Mouse (Mus musculus) cerebellum, postnatal 14 days (tissue): ENCODE measurements around the gene Suz12.

Experiments used
- DNase-seq, 2 experiments: peaks; one replicate each; pipeline ENCODE4 v3.0.0; 2021; ENCODE audit warnings: mixed read lengths in 2 of 2

The Suz12 gene

DNA sequence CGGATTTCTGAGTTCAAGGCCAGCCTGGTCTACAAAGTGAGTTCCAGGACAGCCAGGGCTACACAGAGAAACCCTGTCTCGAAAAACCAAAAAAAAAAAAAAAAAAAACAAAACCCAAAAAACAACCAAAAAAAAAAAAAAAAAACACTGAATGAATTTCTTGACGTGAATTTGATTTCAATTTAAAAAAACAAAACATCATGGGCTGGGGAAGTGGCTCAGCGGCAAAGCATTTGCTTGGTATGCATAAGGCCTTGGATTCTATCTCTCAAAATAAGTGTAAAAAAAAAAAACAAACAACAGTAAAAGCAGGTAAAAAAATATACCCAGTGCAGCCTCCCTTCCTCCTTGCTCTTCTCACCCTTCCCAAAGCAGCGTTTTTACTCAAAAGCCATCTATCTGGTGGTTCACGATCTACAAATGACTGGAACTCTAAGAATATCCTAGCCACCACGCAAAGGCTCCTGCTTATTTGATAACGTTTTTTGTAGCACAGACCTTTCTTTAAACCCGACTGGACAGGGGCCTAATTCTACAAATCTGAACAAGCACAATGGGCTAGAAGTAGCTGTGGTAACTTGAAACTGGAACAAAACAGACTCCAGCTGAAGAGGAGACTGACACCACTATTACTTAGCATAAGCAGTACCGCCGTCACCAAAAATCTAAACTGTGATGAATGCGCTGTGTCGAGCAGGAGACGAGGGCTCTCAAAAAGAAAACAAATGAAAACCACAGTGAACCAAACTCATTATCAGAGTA, 85.1 kb downstream of the Suz12 start:
- DNase-seq: no peak

DNA sequence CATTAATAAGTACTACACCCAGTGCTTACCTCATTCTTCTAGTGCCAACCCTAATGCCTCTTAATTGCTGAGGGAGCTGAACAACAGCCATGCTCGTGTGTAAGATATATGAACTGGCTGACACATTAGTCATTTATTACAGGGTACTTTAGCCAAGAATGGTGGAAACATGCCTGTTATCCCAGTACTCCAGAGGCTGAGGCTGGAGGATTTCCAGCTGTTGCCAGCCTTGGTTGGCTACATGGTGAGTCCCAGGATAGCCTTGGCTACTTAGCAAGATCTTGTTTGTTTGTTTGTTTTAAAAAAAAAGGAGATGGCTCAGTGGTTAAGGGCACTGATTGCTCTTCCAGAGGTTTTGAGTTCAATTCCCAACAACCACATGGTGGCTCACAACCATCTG, 85.9 kb downstream of the Suz12 start:
- no peak for DNase-seq

DNA sequence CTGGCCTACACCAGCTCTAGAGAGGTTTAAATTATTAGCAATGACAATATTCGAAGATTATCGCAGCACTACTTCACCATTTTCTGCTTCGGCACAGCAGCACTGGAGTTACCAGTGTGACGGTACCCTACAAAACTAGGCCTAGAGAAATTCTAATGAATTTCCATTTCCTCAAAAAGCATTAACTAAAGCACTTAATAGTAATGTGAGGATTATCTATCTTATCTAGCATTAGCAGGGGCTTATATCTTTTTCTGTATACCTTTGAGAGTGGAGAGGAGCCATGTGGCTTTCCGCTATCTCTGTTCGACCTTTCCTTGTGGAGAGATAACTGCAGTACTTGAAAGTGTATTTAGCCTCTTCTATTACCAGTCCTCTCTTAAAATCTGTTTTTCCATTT, 86.8 kb downstream of the Suz12 start:
- DNase-seq: no peak

DNA sequence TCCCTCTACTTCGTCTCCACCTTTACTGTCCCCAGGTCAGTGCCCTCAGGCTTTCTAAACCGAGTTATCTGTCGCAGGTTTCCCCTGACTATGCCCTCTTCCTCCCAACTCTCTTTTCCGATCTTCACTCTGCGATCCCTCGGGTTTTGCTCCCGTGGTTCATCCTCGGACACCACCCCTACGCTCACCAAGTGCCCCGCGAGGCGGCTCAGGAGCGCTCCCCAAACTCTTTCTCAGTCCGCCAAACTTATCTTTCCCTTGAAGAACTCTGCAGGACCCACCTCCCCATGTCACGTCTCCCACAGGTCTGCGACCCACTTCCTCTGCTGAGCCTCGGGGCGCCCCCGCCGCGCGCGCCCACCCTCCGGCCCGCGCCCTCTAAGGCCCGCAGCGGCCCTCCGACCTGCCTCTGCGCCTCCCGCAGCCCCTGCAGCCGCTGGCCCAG, 87.5 kb downstream of the Suz12 start:
- no peak for DNase-seq

DNA sequence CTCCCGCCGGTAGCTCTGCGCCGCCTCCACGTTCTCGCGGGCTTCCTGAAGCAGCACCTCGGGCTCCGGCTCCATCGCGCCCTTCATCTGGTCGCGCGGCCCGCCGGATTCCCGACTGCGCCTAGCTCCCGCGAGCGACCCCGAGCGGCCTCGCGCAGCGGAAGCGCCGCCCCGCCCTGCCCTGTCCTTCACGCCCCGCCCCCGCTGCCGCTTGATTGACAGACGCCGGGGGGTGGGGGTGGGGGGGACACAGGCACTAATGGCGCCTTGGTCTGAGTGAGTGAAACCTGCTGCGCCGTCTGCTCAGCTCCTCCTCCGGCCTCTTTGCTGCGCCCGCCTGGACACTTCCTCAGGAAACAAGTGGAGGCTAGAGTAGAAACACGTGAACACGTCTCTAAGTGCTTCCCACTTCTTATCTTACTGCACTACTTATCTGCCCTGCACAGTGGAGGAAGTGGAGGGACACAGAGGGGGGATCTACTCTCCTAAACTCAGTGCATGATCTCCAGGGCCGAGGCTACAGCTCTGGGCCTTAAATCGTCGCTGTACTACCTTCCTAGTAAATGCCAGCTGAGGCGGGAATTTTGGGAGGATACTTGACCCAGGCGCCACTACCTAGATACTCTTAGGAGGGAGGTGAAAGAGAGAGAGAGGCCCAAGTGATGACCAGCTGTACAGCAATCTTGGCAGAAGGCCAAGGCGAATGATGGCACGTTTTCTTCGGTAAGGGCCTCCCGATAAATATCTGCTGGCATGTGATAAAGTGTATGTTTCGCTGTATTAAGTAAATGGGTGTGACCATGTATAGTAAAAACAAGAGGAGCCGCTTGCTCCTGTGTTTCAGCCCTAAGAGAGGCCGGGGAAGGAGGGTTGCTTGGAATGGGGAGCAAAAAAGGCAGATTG, 88.2 kb downstream of the Suz12 start, which contains the start of gene Crlf3:
TSS of gene Crlf3 (minus strand) at position 166 of the 903 bp plus-strand sequence.
- DNase-seq: peak; percentile 97 to 98

DNA sequence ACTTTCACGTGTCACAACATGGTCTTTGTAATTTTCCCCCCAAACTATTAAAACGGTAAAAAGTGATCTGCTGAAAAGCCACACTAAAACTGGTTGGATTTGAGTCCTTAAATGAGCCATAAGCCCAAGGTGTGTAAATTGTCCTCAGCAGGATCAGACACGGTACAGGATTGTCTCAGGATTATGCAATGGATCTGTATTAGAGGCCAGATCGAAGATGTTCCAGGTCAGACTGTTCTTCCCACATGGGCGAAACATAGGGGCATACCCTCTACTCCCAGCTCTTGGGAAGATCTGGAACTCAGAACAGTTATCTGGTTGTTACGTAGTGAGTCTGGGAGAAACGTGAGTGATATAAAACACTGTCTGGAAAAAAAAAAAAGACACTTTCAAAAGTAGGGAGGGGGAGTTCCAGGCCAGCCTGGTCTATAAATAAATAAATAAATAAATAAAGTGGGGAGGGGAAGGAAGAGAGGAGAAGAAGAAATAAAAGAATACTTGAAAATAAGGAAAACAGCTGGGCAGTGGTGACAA, 88.9 kb downstream of the Suz12 start:
- no peak for DNase-seq
